Mouse (Mus musculus) bone marrow macrophage, adult 2 months (primary cell): ENCODE data around the gene Hcrtr1.

Source experiments
- CTCF ChIP-seq: IDR thresholded peaks from 2 replicates; pipeline ENCODE4 v1.5.1; 2012; ENCODE audit warnings: low read depth, mild to moderate bottlenecking, low read length, moderate library complexity
- POLR2A ChIP-seq: IDR thresholded peaks from 2 replicates; pipeline ENCODE4 v1.6.1; 2012; ENCODE audit warnings: mild to moderate bottlenecking, low read depth, low read length, borderline replicate concordance

- TF ChIP-seq CTCF (no peak), POLR2A (no peak)
These were observed 37.1 kb upstream of the Hcrtr1 start for GRCm38 (mm10) chr4:130176156-130176720.
